Mouse (Mus musculus) heart, adult 9 months (tissue): ENCODE measurements around the gene Slc43a3.

Source experiments
- DNase-seq, 2 experiments: peaks; one replicate each; pipeline ENCODE4 v3.0.0; 2022; ENCODE audit warnings: low spot score in 2 of 2

The Slc43a3 gene

GRCm38 (mm10) chr2:84980188-84980587 lies 43.8 kb downstream of the Slc43a3 start, which contains the start of gene Prg2:
Gene Prg2, plus strand, starts transcription at chr2:84980461.
- no peak for DNase-seq

- DNase-seq: no peak
Measured at GRCm38 (mm10) chr2:84987930-84988329, 51.6 kb downstream of the Slc43a3 start, which contains the start of gene Prg3. Gene Prg3, plus strand, starts transcription at chr2:84988215.

DNA sequence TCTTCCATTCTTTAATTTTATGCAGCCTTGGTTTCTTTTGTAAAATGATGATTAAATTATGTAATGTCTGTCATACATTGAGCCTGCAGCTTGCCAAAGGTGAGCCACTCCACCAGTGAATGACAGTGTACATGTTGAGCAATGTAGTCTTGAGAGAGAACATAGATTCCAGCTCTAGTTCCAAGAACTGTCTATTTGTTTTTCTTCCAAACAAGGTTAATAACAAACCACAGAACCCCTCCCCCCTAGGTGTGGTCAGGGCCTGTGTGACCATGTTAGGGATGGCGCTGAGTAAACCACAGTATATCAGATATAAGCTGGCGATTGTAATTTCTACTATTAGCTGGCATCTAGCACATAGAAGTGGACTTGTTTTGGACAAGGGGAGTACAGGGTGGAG lies 60.0 kb downstream of the Slc43a3 start:
- no peak for DNase-seq

- peak; percentile 32 to 73 for DNase-seq
Measured at GRCm38 (mm10) chr2:84999486-85000181, 63.3 kb downstream of the Slc43a3 start.

DNA sequence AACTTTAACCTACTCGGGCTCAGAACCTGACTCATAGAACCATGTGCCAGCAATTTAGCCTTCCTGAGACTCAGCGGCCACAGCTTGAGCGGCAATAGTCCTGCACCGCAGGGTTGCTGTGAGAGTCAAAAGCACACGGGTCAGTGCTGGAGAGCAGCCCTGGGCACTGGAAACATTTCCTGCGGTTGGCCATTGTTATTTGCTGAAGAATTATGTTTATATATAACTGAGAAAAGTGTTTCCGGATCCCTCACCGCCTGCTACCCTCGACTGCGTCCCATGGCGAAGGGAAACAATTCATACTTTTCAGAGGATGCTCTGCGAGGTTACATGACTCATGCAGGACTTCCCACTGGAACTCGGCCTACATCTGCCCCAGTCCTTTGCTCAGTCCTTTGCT lies 65.1 kb downstream of the Slc43a3 start:
- peak; percentile 21 to 44 for DNase-seq

GRCm38 (mm10) chr2:85002575-85002974 lies 66.2 kb downstream of the Slc43a3 start:
- DNase-seq: no peak

DNA sequence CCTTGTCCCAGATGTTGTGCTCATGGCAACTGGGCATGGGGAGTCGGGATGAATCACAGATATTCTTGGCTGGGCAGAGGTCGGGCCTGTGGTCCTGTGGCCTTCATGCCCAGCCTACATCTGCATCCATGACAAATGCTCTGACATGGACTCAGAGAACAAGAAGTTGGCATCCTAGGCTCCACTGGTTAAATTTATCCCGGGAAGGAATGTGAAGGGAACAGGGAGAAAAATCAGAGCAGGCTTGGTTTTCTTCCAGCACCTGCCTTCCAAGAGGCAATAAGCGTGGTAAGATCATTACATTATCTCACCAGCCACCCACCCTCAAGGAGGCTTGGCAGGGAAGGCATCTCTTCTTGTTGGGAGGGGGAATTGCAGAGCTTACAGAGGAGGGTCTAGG lies 68.0 kb downstream of the Slc43a3 start:
- DNase-seq: no peak

GRCm38 (mm10) chr2:85006600-85006999 lies 70.2 kb downstream of the Slc43a3 start:
- no peak for DNase-seq

DNA sequence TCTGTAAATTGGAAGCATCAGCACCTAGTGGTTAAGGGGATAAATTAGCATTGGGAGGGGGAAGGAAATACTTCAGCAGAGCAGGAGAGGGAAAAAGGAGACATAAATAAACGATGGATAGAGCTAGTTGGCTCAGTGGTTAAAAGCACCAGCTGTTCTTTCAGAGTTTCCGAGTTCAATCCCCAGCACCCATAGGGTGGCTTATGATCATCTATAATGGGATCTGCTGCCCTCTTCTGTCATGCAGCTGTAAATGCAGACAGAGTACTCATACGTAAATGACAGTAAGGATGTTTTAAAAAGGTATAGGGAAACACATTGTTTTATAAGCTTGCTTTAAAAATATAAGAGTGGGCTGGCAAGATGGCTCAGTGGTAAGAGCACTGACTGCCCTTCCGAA lies 71.3 kb downstream of the Slc43a3 start:
- DNase-seq: peak; percentile 23 to 42
